Mouse (Mus musculus) stomach, postnatal 0 days (tissue): ENCODE results near the gene Fam69a.

ENCODE experiments used
- CTCF ChIP-seq: IDR thresholded peaks from 2 replicates; pipeline ENCODE4 v1.5.1; 2016; ENCODE audit warnings: antibody characterized with exemption, low read depth, mild to moderate bottlenecking, moderate library complexity
- EP300 ChIP-seq: optimal IDR thresholded peaks from 2 replicates; pipeline ENCODE3; 2016; ENCODE audit warnings: antibody characterized with exemption

GRCm38 (mm10) chr5:108021346-108021745 is 34.5 kb upstream of the Fam69a start:
- no peak for TF ChIP-seq CTCF
- TF ChIP-seq EP300: no peak
